Mouse (Mus musculus): Measurements from ENCODE around the gene 4930512M02Rik. TPM values are rescaled to one million over a fixed set of nuclear protein-coding genes. Genes with fewer than 3 reads are reported as not detected.

The 4930512M02Rik gene
- polyA plus RNA-seq (2012; rRNA removed), result not detected in 2 replicates

DNA sequence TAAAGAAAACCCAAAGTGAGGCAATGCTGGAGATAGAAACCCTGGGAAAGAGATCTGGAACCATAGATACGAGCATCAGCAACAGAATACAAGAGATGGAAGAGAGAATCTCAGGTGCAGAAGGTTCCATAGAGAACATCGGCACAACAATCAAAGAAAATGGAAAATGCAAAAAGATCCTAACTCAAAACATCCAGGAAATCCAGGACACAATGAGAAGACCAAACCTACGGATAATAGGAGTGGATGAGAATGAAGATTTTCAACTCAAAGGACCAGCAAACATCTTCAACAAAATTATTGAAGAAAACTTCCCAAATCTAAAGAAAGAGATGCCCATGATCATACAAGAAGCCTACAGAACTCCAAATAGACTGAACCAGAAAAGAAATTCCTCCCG lies at the start of gene 4930512M02Rik:
4930512M02Rik (minus strand) TSS at position 101 of the 400 bp plus-strand sequence.

Other genes starting within 250 kb of the 4930512M02Rik start
- 0.25 and 0.70 TPM in 2 replicates for gene Spata48, start 165.7 kb downstream of the 4930512M02Rik start, polyA plus RNA-seq (2012; rRNA removed)
- gene Zpbp, start 165.4 kb downstream of the 4930512M02Rik start, polyA plus RNA-seq (2012; rRNA removed), result 0.52 and 0.67 TPM in 2 replicates
- gene Ikzf1, start 57.2 kb upstream of the 4930512M02Rik start, polyA plus RNA-seq (2012; rRNA removed), result 5.1 and 7.8 TPM in 2 replicates
- 5.3 and 5.6 TPM in 2 replicates for gene Fignl1, start 181.1 kb upstream of the 4930512M02Rik start, polyA plus RNA-seq (2012; rRNA removed)

All from central nervous system, embryonic 18 days (tissue).